Mouse (Mus musculus) embryonic facial prominence, embryonic 12.5 days (tissue): ENCODE results near the gene Mrfap1. TPM values are rescaled to one million over a fixed set of nuclear protein-coding genes. Genes with fewer than 3 reads are reported as not detected.

Source experiments
- ATAC-seq: fragments of 200-750 bp; cut with Nextera tagmentation; 2 replicates; pipeline ENCODE4 v1.8.0; 2017; ENCODE audit not compliant: insufficient number of reproducible peaks, insufficient read depth, low FRiP score, low TSS enrichment
- H3K27ac ChIP-seq: fragments of 300-500 bp; sonication (generic); 2 replicates; pipeline ENCODE4 v1.5.1; 2016; ENCODE audit warnings: mild to moderate bottlenecking
- H3K27me3 ChIP-seq: fragments of 300-500 bp; sonication (generic); 2 replicates; pipeline ENCODE4 v1.6.1; 2016; ENCODE audit warnings: mild to moderate bottlenecking, moderate library complexity
- H3K36me3 ChIP-seq: fragments of 300-500 bp; sonication (generic); 2 replicates; pipeline ENCODE4 v1.6.1; 2016; ENCODE audit warnings: mild to moderate bottlenecking
- H3K4me1 ChIP-seq: fragments of 300-500 bp; sonication (generic); 2 replicates; pipeline ENCODE4 v1.6.1; 2016
- H3K4me2 ChIP-seq: fragments of 300-500 bp; sonication (generic); replicated peaks from 2 replicates; pipeline ENCODE4 v1.6.1; 2016; ENCODE audit warnings: mild to moderate bottlenecking, moderate library complexity
- H3K4me3 ChIP-seq: fragments of 300-500 bp; sonication (generic); 2 replicates; pipeline ENCODE4 v1.5.1; 2016; ENCODE audit warnings: mild to moderate bottlenecking
- H3K9ac ChIP-seq: fragments of 300-500 bp; sonication (generic); 2 replicates; pipeline ENCODE4 v1.6.1; 2016; ENCODE audit warnings: mild to moderate bottlenecking, moderate library complexity
- H3K9me3 ChIP-seq: fragments of 300-500 bp; sonication (generic); 2 replicates; pipeline ENCODE4 v1.6.1; 2016; ENCODE audit warnings: mild to moderate bottlenecking, moderate library complexity
- WGBS: fragments of 180-500 bp; shearing (Covaris S2); methylation state at CpG from one replicate; pipeline ENCODE4 v1.1.7; 2016; 5-methylcytosine and 5-hydroxymethylcytosine counted together
- polyA plus RNA-seq: library from polyadenylated mRNA; unstranded; fragments of >200 nt; fragmentation: Nextera tagmentation; extraction: Ambion mirVana; gene quantifications from 2 replicates; pipeline ENCODE4 v1.2.1, GENCODE M21; 2016

Mrfap1 gene
- polyA plus RNA-seq, 1 experiment from 2014 or later = 717 TPM

DNA sequence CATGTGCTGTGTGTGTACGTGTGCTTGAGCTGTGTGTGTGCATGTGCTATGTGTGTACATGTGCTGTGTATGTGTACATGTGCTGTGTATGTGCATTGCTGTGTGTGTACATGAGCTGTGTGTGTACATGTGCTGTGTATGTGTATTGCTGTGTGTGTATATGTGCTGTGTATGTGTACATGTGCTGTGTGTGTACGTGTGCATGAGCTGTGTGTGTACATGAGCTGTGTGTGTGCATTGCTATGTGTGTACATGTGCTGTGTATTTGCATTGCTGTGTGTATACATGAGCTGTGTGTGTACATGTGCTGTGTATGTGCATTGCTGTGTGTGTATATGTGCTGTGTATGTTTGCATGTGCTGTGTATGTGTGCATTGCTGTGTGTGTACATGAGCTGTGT, 17.1 kb downstream of the Mrfap1 start:
- H3K9ac ChIP-seq = no peak overlapping the region
- H3K4me2 ChIP-seq = no peak overlapping the region
- WGBS = 90% methylated on average over 2 of the region's 2 CpGs
- H3K27ac ChIP-seq = no peak overlapping the region
- peaks cover 9% of the 10 kb centered on the region for H3K4me1 ChIP-seq
- no peak for ATAC-seq
- H3K4me3 ChIP-seq = no peak overlapping the region
- peaks cover 9% of the 10 kb centered on the region; the same call in 1 of the 2 replicates for H3K9me3 ChIP-seq
- no peaks in the 10 kb centered on the region for H3K36me3 ChIP-seq
- H3K27me3 ChIP-seq = no peaks in the 10 kb centered on the region

GRCm38 (mm10) chr5:36778901-36779300, 17.7 kb downstream of the Mrfap1 start:
- Histone ChIP-seq H3K36me3 (no peaks in the 10 kb centered on the region), H3K4me2 (no peak overlapping the region), H3K9me3 (peaks cover 9% of the 10 kb centered on the region; the same call in 1 of the 2 replicates), H3K9ac (no peak overlapping the region), H3K4me3 (no peak overlapping the region), H3K4me1 (peaks cover 9% of the 10 kb centered on the region), H3K27me3 (no peaks in the 10 kb centered on the region), H3K27ac (no peak overlapping the region)
- no peak for ATAC-seq
- 81% methylated on average over 1 of the region's 2 CpGs for WGBS

DNA sequence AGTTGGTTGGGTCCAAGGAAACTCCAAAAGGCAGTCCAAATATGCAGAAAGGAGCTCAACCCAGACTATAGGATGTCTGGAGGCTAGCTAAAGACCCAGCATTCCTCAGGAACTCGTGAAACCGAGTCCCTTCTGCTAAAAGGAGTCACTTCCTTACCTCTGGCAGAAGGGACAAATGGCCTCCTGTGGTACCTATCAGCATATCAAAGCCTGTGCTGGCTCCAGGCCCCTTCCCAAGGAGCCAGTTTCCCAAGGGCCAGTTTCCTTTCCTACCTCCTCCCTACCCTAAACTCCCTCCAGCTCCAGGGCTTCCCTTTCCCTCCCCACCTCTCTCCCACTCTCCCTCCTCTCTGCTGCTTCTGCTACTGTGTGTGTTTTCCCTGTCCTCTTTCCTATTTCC, 19.4 kb downstream of the Mrfap1 start:
- H3K27me3 ChIP-seq = no peaks in the 10 kb centered on the region
- H3K4me3 ChIP-seq = no peak overlapping the region
- peaks cover 9% of the 10 kb centered on the region for H3K4me1 ChIP-seq
- 6% methylated on average over 2 of the region's 2 CpGs for WGBS
- H3K36me3 ChIP-seq = no peaks in the 10 kb centered on the region
- H3K4me2 ChIP-seq = no peak overlapping the region
- H3K27ac ChIP-seq = no peak overlapping the region
- H3K9me3 ChIP-seq = peaks cover 9% of the 10 kb centered on the region; the same call in 1 of the 2 replicates
- H3K9ac ChIP-seq = no peak overlapping the region
- no peak for ATAC-seq

DNA sequence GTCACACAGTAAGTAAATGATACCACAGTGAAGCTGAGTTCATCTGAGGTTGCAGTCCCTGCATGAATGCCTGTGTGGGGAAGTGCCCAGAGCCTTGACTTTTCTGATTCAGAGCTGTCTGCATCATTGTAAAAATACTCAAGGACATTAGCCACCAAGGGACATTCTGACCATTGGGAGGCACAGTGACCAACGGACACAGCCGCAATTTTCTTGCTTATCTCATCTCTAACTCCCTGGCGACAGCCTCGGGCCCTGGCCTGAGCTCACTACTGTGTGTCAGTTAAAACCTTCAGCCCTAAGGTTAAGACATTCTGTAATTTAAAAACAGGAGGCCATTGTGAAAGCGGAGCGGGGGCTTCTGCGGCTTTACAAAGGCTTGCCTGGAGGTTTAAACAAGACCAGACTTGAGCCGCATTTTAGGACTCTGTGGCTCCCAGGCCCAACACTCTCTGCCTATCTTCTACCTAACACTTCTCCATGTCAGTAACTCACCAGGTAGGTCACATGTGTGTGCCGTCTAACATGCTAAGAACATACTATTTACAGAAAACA, 20.5 kb downstream of the Mrfap1 start:
- H3K9me3 ChIP-seq = peaks cover 9% of the 10 kb centered on the region; the same call in 1 of the 2 replicates
- no peaks in the 10 kb centered on the region for H3K36me3 ChIP-seq
- H3K4me1 ChIP-seq = peaks cover 9% of the 10 kb centered on the region
- H3K4me3 ChIP-seq = no peak overlapping the region
- WGBS = 8% methylated on average over 9 of the region's 9 CpGs
- ATAC-seq = no peak
- no peaks in the 10 kb centered on the region for H3K27me3 ChIP-seq
- H3K9ac ChIP-seq = no peak overlapping the region
- H3K4me2 ChIP-seq = no peak overlapping the region
- no peak overlapping the region for H3K27ac ChIP-seq

DNA sequence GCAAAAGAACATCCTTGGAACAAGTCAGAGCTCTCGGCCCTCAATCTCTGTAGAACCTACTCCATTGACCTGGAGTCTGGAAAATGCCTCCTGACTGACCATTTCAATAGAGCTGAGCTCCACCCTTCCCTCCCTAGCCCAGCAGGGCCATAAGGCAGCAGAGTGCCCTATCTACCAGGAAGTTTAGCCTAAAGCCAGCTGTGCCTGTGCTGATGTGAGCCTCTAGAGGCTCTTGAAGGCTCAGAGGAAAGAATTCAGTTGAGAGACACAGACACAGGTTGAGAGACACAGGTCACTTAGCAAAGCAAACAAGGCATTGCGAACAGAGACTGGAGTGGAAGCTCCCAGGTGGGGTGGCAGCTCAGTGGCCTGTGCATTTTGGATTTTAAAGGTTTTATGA, 21.3 kb downstream of the Mrfap1 start:
- H3K4me2 ChIP-seq = no peak overlapping the region
- no peak overlapping the region for H3K9ac ChIP-seq
- H3K4me1 ChIP-seq = peaks cover 9% of the 10 kb centered on the region
- H3K27me3 ChIP-seq = no peaks in the 10 kb centered on the region
- no peak for ATAC-seq
- no peak overlapping the region for H3K27ac ChIP-seq
- no peaks in the 10 kb centered on the region for H3K36me3 ChIP-seq
- no peak overlapping the region for H3K4me3 ChIP-seq
- peaks cover 8% of the 10 kb centered on the region; the same call in 1 of the 2 replicates for H3K9me3 ChIP-seq
- WGBS = 82% methylated on average over 2 of the region's 2 CpGs

DNA sequence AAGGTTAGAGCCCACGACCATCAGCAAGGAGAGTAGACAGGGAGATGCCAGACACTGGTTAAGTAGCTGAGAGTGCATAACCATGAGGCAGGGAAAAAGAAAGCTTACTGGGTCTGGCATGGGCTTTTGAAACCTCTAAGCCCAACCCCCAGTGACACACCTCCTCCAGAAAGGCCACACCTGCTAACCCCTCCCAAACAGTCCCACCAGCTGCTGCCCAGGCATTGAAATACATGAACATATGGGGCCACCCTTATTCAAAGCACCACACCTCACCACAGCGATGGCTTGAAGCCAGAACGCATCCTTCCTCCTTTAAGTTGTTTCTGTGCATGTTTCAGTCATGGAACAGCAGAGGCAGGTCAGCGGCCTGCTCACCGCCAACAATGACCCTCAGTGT, 24.0 kb downstream of the Mrfap1 start:
- Histone ChIP-seq H3K4me2 (no peak overlapping the region), H3K27ac (no peak overlapping the region), H3K9me3 (no peaks in the 10 kb centered on the region), H3K36me3 (no peaks in the 10 kb centered on the region), H3K27me3 (no peaks in the 10 kb centered on the region), H3K4me1 (peaks cover 9% of the 10 kb centered on the region), H3K4me3 (no peak overlapping the region), H3K9ac (no peak overlapping the region)
- ATAC-seq = no peak
- 84% methylated on average over 5 of the region's 5 CpGs for WGBS

DNA sequence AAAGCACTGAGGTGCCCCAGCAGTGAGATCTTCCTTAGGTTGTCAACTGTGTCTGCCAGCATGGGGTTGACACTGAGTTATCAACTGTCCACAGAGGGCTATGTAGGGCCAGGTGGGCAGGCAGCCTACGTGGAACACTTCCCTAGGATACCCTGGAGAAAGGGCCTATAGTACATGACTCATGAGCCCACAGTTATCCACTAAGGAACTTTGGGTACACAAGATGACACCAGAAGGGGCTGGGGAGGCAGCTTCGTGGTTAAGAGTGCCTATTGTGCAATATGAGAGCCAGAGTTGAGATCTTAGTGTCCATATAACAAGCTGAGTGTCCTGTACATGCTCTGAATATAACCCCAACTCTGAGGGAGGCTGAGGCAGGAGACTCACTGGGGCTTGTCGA, 27.0 kb downstream of the Mrfap1 start:
- 67% methylated on average over 3 of the region's 3 CpGs for WGBS
- no peak for ATAC-seq
- no peaks in the 10 kb centered on the region for H3K27me3 ChIP-seq

GRCm38 (mm10) chr5:36766958-36767703, 29.4 kb downstream of the Mrfap1 start:
- H3K27me3 ChIP-seq = no peaks in the 10 kb centered on the region
- no peak overlapping the region for H3K27ac ChIP-seq
- peaks cover 11% of the 10 kb centered on the region; the same call in 1 of the 2 replicates for H3K4me1 ChIP-seq
- no peak overlapping the region for H3K4me2 ChIP-seq
- no peak for ATAC-seq
- 33% methylated on average over 10 of the region's 10 CpGs for WGBS
- H3K36me3 ChIP-seq = no peaks in the 10 kb centered on the region
- H3K9me3 ChIP-seq = no peaks in the 10 kb centered on the region
- no peak overlapping the region for H3K9ac ChIP-seq
- H3K4me3 ChIP-seq = no peak overlapping the region

More for the DNA sequence above, 27.0 kb downstream of the Mrfap1 start:
- Histone ChIP-seq H3K9ac (no peak overlapping the region), H3K4me1 (no peaks in the 10 kb centered on the region), H3K4me3 (no peak overlapping the region), H3K9me3 (no peaks in the 10 kb centered on the region), H3K27ac (no peak overlapping the region), H3K4me2 (no peak overlapping the region), H3K36me3 (no peaks in the 10 kb centered on the region)

GRCm38 (mm10) chr5:36759848-36760247, 36.7 kb downstream of the Mrfap1 start:
- 48% methylated on average over 4 of the region's 4 CpGs for WGBS
- H3K9me3 ChIP-seq = no peaks in the 10 kb centered on the region
- peaks cover 14% of the 10 kb centered on the region; the same call in 1 of the 2 replicates for H3K4me1 ChIP-seq

GRCm38 (mm10) chr5:36757033-36757432, 39.5 kb downstream of the Mrfap1 start:
- no peak overlapping the region for H3K9ac ChIP-seq
- H3K27me3 ChIP-seq = no peaks in the 10 kb centered on the region
- no peak overlapping the region for H3K4me3 ChIP-seq
- no peaks in the 10 kb centered on the region for H3K36me3 ChIP-seq
- 63% methylated on average over 5 of the region's 5 CpGs for WGBS
- no peak overlapping the region for H3K4me2 ChIP-seq
- ATAC-seq = no peak
- 0 out of 2 replicates have a peak, but pooled peaks cover 3% of the 10 kb centered on the region for H3K4me1 ChIP-seq
- H3K27ac ChIP-seq = no peak overlapping the region
- no peaks in the 10 kb centered on the region for H3K9me3 ChIP-seq

More at GRCm38 (mm10) chr5:36759848-36760247, 36.7 kb downstream of the Mrfap1 start:
- Histone ChIP-seq H3K9ac (no peak overlapping the region), H3K4me3 (no peak overlapping the region), H3K36me3 (no peaks in the 10 kb centered on the region), H3K27ac (no peak overlapping the region), H3K27me3 (no peaks in the 10 kb centered on the region), H3K4me2 (no peak overlapping the region)
- no peak for ATAC-seq

GRCm38 (mm10) chr5:36750119-36751078, 46.2 kb downstream of the Mrfap1 start:
- no peak for ATAC-seq
- Histone ChIP-seq H3K4me1 (peaks cover 10% of the 10 kb centered on the region), H3K36me3 (no peaks in the 10 kb centered on the region), H3K27ac (no peak overlapping the region), H3K4me2 (no peak overlapping the region), H3K27me3 (no peaks in the 10 kb centered on the region), H3K9ac (no peak overlapping the region), H3K9me3 (no peaks in the 10 kb centered on the region), H3K4me3 (no peak overlapping the region)
- WGBS = 71% methylated on average over 9 of the region's 9 CpGs
